Mouse (Mus musculus): ENCODE data around the gene Apip.

DNA sequence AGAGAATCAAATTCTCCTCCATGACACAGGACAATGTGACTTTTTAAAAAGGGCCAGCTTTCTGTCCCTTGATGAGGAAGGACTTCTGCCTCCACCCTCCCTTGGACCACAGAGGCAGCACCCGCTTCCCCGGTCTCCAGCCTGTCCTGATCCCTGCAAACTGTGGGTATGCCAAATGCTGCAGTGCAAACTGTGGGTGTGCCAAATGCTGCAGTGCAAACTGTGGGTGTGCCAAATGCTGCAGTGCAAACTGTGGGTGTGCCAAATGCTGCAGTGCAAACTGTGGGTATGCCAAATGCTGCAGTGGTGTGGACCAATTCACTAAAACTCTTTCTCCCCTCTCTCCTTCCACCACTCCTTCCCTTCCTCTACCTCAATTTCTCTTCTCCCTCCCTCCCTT, 32.7 kb downstream of the Apip start:
- no peak for TF ChIP-seq POLR2A (IDR thresholded peaks at IDR 0.05; ENCODE audit: extremely low read depth, insufficient read depth, low read length)
- no peak for TF ChIP-seq CTCF (IDR thresholded peaks at IDR 0.05; ENCODE audit: extremely low read depth, insufficient read depth, low read length)
